Mouse (Mus musculus) heart, adult 18-20 months (tissue): ENCODE results near the gene Gm21988. TPM values are rescaled to one million over a fixed set of nuclear protein-coding genes. Genes with fewer than 3 reads are reported as not detected.

ENCODE experiments used
- DNase-seq, 2 experiments: peaks; one replicate each; pipeline ENCODE4 v3.0.0; 2021 to 2022; ENCODE audit warnings: mixed read lengths in 1 of 2
- total RNA-seq, 2 experiments: library from RNA; stranded (reverse); gene quantifications; 2 replicates each; pipeline ENCODE4 v1.2.3; 2021

Gene Gm21988
- total RNA-seq, 2 experiments from 2014 or later, result 2.7 TPM

DNA sequence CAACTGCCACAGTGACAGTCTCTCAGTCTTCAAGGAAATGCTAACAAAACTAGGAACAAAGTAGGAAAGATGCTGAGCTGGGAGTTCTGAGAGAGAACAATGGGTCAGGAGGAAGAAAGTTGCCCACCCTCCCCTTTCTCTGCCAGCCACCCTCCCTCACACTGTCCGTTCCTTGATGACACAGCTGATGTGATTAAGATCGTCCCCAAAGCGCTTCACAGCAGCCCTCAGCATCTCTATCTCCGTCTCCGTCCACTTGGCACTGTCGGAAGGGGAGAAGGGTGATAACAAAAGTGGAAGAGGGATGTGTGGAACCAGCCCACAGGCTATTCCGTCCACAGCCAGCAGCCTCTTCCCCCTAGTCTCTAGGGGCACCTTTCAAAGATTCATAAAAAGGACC lies 2.9 kb downstream of the Gm21988 start:
- peak in 1 of 2 experiments; percentile 38 for DNase-seq

DNA sequence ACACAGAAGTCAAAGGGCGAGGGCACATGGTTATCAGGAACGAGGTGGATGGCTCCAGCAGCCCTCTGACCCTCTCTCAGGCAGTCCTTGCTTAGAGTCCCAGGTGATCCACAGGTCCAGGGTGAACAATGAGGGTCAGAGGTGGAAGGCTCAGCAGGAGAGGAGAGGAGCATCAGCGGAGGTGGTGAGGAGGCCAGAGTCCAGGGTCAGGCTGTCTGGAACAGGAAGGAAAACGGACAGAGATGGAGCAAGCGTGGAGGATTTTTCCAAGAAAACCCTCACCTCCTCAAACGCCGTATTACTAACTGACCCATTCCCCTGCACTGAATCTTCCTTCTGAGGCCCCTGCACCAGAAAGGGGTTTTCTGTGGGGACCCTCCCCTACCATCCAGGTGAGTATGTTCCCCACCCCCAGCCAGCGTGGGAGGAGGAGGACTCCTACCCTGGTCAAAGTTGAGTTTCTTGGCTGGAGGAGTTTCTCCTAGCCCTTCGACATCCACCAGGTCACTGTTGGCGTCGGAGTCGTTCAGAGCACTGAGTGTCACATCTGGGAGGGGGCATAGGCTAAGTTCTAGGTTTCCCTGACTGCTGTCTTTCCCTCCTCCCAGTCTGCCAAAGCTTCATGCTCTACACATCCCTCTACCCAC lies 4.3 kb downstream of the Gm21988 start:
- DNase-seq, result no peak

DNA sequence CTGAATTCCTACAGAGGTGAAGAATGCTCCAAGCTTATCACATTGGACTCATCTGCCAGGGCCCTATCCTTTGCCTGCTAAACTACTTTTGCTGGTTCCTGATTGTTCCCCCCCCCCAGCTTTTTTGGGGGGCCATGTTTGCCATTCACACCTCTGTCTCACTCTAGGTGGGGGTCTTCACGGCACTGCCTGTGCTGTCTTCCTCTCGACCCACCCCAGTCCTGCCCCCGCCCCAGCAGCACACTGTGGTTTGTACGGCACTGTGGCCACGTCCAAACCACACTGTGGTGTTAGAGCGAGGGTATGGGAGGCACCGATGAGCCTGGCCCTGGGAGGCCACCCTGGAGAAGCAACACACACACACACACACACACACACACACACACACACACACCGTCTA lies 5.1 kb downstream of the Gm21988 start:
- no peak for DNase-seq

DNA sequence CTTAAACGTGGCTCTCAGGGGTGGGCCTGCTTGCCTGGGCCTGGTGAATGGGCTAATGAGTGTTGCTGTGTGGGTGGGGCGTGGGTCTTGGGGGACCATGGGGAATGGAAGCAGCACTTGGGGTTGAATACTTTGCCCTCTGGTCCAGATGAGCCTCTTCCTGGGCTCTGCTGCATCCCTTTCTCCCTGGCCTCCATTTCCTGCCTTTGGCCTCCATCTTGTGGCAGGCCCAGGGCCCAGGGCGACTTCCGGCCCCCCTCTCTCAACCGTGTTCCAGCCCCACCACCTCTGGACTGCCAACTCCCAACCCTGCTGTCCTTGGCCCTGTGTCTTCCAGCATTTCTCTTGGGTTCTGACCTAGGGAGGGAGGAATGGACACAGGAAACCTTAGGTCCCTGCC lies 5.6 kb downstream of the Gm21988 start:
- DNase-seq, result peak; percentile 57 to 70

DNA sequence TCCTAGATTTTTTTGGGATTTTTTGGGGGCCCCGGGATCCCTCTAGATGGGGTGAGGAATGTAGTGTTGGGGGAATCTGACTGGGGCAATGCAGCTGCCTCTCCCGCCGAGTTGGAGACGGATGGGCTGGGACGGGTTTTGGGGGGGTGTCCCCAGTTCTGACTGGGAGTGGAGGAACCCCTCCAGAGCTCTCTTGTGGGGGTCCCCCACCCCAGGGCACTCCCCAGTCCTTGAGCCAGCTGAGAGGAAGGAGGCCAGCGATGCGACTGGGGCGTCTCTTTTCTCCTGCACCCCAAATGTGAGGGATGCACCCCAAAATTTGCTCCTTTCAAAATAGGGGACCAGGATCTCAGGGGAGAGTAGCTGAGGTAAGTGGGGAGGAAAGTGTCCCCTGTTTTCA lies 6.6 kb downstream of the Gm21988 start:
- DNase-seq, result peak in 1 of 2 experiments; percentile 60

- DNase-seq, result peak; percentile 69 to 80
Observed at GRCm38 (mm10) chr11:70232546-70232945, 7.1 kb downstream of the Gm21988 start.

- DNase-seq, result peak; percentile 92 to 93
Observed at GRCm38 (mm10) chr11:70230239-70230727, 9.3 kb downstream of the Gm21988 start.

DNA sequence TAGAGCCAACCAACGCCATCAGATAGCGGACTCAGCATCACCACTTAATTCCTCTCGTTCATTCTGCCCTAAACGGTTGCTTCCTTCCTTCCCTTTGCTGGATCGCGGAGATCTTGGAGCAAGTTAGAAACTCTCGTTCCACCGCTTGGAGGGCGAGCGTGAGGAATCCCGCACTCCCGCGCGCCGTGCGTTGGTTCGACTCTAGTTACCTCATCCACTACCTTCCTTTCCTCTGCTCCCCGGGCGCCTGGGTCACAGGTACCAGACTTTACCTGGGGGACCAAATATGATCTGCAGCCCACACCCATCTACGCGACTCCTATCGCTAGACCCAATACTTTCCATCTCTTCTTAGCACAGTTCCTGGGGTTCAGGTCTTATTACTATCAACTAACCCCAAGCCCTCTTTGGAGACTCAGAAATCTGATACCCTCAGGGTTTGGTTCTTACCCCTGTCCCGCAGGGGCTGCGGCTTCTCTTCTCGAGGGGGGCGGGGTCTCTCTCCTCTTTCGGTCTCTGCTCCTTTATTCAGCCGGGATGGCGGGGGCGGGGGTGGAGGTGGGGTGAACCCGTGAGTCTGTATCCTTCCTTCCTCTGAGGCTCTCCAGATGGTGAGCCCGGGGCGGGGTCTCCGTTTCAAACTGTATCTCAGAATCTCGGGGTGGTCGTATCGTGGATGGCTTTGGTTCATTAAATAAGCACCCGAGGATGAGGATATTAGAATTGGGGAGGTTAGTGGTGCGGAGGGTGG lies 10.2 kb downstream of the Gm21988 start, which contains the start of gene Bcl6b:
Gene Bcl6b, minus strand, starts transcription at position 539 of the 751 bp plus-strand sequence.
- peak; percentile 65 to 66 for DNase-seq

GRCm38 (mm10) chr11:70228828-70229227 lies 10.8 kb downstream of the Gm21988 start:
- DNase-seq, result peak; percentile 92

DNA sequence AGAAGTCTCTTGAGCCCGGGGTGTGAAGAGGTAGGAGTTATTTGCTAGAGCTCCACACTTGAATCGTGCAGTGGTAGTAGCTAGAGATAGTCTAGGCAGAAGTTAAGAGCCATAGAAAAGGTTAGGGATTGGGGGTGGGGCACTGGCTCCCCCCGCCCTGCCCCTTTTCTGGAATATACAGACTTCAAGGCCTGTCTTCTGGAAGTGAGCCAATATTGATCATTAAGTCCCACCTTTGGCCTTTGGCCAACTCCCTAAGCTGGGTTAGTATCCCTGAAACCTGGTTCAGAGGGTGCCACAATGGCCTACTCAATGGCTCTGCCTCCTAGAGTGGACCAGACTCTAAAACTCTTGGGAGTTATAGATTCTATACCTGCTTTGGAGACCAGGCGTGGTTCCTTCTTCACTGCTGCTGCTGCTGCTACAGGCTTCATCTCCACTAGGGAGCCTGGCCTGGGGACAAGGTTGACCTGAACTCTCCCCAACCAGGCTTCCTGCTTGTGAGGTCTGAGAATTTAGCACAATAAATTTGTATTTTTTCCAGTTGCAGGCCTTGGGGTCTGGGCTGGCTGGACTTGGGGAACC lies 11.9 kb downstream of the Gm21988 start:
- peak in 1 of 2 experiments; percentile 13 for DNase-seq

DNA sequence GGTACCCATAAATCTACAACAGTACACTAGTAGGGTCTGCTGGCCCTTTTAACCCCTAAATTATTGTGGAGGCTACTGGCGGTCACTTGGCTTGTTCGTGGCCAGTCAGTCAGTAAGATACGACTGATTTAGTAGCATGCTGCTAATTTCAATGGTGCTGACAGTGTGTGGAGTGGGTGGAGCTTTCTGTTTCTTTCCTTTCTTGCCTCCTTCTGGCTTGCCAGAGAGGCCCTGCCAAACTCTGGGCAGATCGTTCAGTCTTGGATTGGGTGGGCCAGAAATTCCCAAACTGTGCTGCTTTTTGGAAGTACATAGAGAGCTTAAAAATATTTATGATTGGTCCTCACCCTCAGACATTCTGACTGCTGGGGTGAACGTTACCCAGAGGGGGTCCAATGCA lies 12.5 kb downstream of the Gm21988 start:
- DNase-seq, result peak in 1 of 2 experiments; percentile 38

- DNase-seq, result peak in 1 of 2 experiments; percentile 21
Observed at GRCm38 (mm10) chr11:70226602-70226890, 13.1 kb downstream of the Gm21988 start.

GRCm38 (mm10) chr11:70225798-70226601 lies 13.6 kb downstream of the Gm21988 start:
- peak in 1 of 2 experiments; percentile 31 for DNase-seq

GRCm38 (mm10) chr11:70223724-70224123 lies 15.9 kb downstream of the Gm21988 start:
- DNase-seq, result peak; percentile 71 to 89

DNA sequence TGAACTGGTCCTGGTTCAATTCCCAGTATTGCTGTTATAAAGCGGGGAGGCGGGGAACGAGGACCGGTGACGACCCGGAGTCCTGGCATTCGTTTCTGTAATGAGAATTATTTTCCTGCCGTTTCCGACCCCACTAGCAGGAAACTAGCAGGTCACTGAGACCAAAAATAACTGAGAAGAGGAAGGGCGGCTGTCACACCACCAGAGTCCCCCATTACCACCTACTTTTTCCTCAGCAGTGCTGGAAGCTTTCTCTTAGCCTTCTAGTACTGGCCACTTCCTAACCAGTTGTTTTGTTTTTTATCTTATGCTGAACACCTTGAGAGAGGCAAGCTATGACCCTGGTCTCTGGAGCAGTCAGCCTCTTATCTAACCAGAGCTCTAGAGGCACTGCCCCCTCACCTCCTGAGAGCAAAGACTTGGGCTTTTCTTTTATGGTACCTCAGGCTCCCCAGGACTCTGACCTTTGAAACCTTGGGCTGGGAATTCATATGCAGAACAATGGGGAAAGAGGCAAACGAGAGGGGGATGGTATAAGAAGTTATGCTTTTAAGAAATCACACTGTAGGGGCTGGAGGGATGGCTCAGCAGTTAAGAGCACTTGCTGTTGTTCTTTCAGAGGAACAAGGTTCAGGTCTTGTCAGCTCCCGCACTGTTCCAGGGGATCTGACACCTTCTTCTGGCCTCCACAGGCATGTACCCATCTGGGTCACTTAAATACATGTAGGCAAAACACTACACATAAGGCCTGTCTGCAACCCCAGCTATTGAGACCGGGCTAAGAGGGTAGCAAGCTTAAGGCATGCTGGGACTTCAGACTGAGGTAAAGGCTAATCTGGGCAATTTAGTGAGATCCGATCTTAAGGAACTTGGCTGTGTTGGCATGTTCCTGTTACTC lies 17.8 kb downstream of the Gm21988 start:
- DNase-seq, result peak; percentile 65 to 81

DNA sequence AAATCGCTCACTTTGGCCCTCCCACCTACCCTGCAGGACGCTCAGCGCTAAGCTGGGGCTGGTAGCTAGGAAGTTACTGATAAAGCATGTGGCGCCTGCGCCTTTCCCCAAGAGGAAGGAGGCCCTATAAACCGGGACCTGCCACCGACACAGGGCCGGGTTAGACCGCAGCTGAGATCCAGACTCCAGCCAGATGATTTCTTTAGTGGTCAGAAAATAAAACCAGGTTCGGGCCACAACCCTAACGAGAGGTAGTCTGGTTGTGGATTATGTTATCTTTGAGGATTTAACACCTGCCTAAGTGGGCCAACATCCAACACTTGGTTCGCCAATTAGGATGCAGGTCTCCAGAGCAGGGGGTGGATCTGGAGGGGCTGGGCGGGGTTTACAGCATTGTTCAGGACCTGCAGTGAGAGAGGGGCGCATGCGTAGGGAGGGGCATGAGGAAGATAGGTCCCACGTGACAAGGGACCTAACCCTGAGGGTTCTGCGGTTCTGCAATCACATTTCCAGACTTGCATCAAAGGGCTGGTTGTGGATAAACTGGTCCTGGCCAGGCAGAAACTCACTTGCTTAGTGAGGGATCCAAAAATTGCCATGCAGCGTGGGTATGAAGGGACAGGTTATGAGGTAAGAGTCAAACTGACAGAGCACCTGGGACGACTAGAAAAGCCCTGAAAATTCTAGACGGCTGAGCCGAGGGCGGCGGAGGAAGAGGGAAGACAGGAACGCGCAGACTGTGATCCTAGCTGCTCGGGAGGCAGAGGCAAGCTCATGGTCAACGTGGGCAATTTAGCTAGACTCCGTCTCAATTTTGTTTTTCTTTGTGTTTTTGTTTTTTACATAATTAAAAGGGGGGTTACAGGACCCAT lies 18.7 kb downstream of the Gm21988 start, which contains the start of gene Slc16a13:
Gene Slc16a13, minus strand, starts transcription at position 334 of the 872 bp plus-strand sequence.
- DNase-seq, result peak; percentile 93 to 97

DNA sequence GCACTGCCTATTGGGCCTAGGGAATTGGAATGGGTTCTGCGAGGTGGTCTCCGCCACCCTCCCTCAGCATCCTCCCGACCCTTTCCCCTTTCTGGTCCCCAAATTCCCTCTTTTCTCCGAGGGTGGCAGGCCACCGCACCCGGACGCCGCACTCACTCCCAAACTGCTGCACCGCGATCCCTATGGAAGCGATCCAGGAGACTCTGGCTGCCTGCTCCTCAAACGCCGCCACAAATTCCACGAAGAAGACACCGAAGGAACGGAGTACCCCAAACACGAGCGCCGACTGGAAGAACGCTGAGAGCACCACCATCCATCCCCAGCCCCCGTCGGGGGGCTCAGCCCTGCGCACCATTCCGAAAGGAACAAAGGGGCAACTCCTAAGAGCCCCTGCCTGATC lies 19.3 kb downstream of the Gm21988 start:
- no peak for DNase-seq

DNA sequence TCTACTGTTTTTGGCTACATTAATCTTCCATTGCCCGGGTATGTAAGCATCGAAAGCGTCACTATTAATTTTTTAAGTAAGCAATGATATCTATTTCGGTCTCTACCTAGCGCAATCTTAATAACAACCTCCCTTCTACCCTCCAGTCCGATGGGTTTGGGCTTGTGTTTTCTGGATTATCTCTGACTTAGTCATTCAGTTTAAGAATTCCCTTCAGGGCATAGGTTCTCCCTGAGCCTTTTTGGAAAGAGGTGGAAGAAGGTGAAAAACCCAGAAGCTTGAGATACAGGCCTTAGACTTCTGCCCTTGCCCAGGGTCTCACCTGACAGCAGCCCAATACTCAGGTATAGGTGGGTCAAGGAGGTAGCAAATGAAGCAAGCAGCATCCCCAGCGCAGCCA lies 19.8 kb downstream of the Gm21988 start:
- no peak for DNase-seq

DNA sequence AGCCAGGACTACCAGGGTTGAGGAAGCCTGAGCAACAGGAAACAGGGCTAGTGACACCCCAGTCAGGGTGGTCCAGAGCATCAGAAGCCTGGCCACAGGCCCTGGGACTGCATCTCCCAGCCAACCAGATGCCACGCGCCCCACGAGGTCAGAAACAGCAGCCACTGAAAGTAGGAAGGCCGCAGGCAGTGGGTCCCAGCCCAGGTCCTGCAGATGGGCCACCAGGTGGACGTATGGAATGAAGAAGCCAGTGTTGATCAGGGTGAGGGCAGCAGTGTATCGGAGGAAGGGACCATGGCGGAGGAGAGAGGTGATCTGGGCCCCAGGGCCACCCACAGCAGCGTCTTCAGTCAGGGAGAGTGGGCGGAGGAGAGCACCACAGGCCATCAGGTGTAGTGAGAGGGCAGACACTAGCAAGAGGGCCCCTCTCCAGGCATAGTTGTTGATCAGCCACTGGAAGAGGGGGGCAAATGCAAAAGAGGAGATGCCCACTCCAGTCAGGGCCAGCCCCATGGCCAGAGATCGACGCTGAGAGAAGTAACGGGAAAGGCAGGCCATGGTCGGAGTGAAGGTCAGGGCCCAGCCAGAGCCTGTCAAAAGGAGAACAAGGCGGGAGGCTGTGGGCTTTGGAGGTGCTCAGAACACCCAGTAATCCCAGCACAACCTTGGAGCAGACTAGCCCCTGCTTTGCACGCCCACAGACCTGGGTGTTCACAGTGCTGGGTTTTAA lies 20.7 kb downstream of the Gm21988 start:
- DNase-seq, result no peak
